Mouse (Mus musculus) spleen, adult 2 months (tissue): ENCODE data around the gene Skap1. TPM values are rescaled to one million over a fixed set of nuclear protein-coding genes. Genes with fewer than 3 reads are reported as not detected.

Experiments
- DNase-seq, 2 experiments: peaks; one replicate each; pipeline versions ENCODE4 v3.0.0 to v3.0.0-alpha.2; 2012 to 2021; ENCODE audit warnings: low spot score in 2 of 2, low read depth in 1 of 2
- H3K27ac ChIP-seq: fragments of 200-500 bp; 2 replicates; pipeline ENCODE4 v1.5.1; 2012; ENCODE audit warnings: low read length, inconsistent platforms; ENCODE audit not compliant: insufficient read depth
- H3K27me3 ChIP-seq: fragments of 200-500 bp; 2 replicates; pipeline ENCODE4 v1.6.1; 2012; ENCODE audit warnings: mild to moderate bottlenecking, moderate library complexity, low read length, inconsistent platforms; ENCODE audit not compliant: control insufficient read depth, insufficient read depth
- H3K36me3 ChIP-seq: fragments of 200-500 bp; 2 replicates; pipeline ENCODE4 v1.6.1; 2012; ENCODE audit warnings: mild to moderate bottlenecking, low read length, inconsistent platforms; ENCODE audit not compliant: control insufficient read depth, insufficient read depth
- H3K4me1 ChIP-seq: fragments of 200-500 bp; 2 replicates; pipeline ENCODE4 v1.6.1; 2011; ENCODE audit warnings: inconsistent platforms; ENCODE audit not compliant: control insufficient read depth, insufficient read depth, insufficient read length
- H3K4me3 ChIP-seq: fragments of 200-500 bp; 2 replicates; pipeline ENCODE4 v1.5.1; 2011; ENCODE audit warnings: mild to moderate bottlenecking, inconsistent platforms; ENCODE audit not compliant: insufficient read depth, insufficient read length; ENCODE audit errors: extremely low read depth
- CTCF ChIP-seq: fragments of 200-500 bp; IDR thresholded peaks from 2 replicates; pipeline ENCODE4 v1.5.1; 2011; ENCODE audit warnings: mild to moderate bottlenecking, inconsistent platforms; ENCODE audit not compliant: insufficient read depth, insufficient read length, insufficient replicate concordance; ENCODE audit errors: extremely low read depth
- POLR2A ChIP-seq: fragments of 200-500 bp; IDR thresholded peaks from 2 replicates; pipeline ENCODE4 v1.6.1; 2011; ENCODE audit warnings: low read depth, low read length, inconsistent platforms
- WGBS: fragments of 180-500 bp; shearing (Covaris S2); methylation state at CpG from one replicate; pipeline ENCODE4 v1.1.7; 2018; 5-methylcytosine and 5-hydroxymethylcytosine counted together
- polyA plus RNA-seq: library from polyadenylated mRNA; depleted of rRNA; stranded (reverse); fragments of >200 nt; gene quantifications from 2 replicates; pipeline ENCODE4 v1.2.3, GENCODE M21; 2012

The Skap1 gene
- polyA plus RNA-seq, 1 experiment = 22.3 TPM

- DNase-seq = no peak
- 82% methylated on average over 13 of the region's 13 CpGs for WGBS
- H3K27ac ChIP-seq = peak overlapping the region; percentile 36; the same call in 1 of the 2 replicates
Observed at GRCm38 (mm10) chr11:96764511-96765350, 300.3 kb downstream of the Skap1 start.

GRCm38 (mm10) chr11:96765645-96766044 lies 301.3 kb downstream of the Skap1 start:
- H3K4me3 ChIP-seq = no peak overlapping the region
- WGBS = 5% methylated on average over 7 of the region's 7 CpGs

More at GRCm38 (mm10) chr11:96764511-96765350, 300.3 kb downstream of the Skap1 start:
- Histone ChIP-seq H3K4me3 (no peak overlapping the region), H3K27me3 (no peaks in the 10 kb centered on the region), H3K36me3 (peaks cover 16% of the 10 kb centered on the region), H3K4me1 (peaks cover 11% of the 10 kb centered on the region; the same call in 1 of the 2 replicates)
- TF ChIP-seq CTCF = no peak
- no peak for TF ChIP-seq POLR2A

GRCm38 (mm10) chr11:96766555-96766954 lies 302.2 kb downstream of the Skap1 start:
- peaks cover 9% of the 10 kb centered on the region; the same call in 1 of the 2 replicates for H3K4me1 ChIP-seq
- TF ChIP-seq CTCF (no peak), POLR2A (no peak)
- 90% methylated on average over 12 of the region's 12 CpGs for WGBS
- H3K36me3 ChIP-seq = peaks cover 29% of the 10 kb centered on the region
- no peaks in the 10 kb centered on the region for H3K27me3 ChIP-seq
- no peak overlapping the region for H3K27ac ChIP-seq
- no peak overlapping the region for H3K4me3 ChIP-seq
- DNase-seq = no peak

More at GRCm38 (mm10) chr11:96765645-96766044, 301.3 kb downstream of the Skap1 start:
- Histone ChIP-seq H3K27ac (no peak overlapping the region), H3K4me1 (peaks cover 9% of the 10 kb centered on the region; the same call in 1 of the 2 replicates), H3K36me3 (peaks cover 22% of the 10 kb centered on the region), H3K27me3 (no peaks in the 10 kb centered on the region)
- DNase-seq = no peak
- TF ChIP-seq POLR2A (no peak), CTCF (no peak)

GRCm38 (mm10) chr11:96767096-96767495 lies 302.7 kb downstream of the Skap1 start:
- peaks cover 9% of the 10 kb centered on the region; the same call in 1 of the 2 replicates for H3K4me1 ChIP-seq
- H3K27me3 ChIP-seq = no peaks in the 10 kb centered on the region
- H3K27ac ChIP-seq = no peak overlapping the region
- 89% methylated on average over 7 of the region's 7 CpGs for WGBS
- H3K4me3 ChIP-seq = no peak overlapping the region
- no peak for DNase-seq
- no peak for TF ChIP-seq POLR2A
- TF ChIP-seq CTCF = no peak
- peaks cover 34% of the 10 kb centered on the region for H3K36me3 ChIP-seq

GRCm38 (mm10) chr11:96768240-96768639 lies 303.8 kb downstream of the Skap1 start:
- DNase-seq = no peak
- TF ChIP-seq CTCF (no peak), POLR2A (no peak)
- H3K27me3 ChIP-seq = no peaks in the 10 kb centered on the region
- H3K4me3 ChIP-seq = no peak overlapping the region
- H3K4me1 ChIP-seq = peaks cover 9% of the 10 kb centered on the region; the same call in 1 of the 2 replicates
- H3K27ac ChIP-seq = no peak overlapping the region
- H3K36me3 ChIP-seq = peaks cover 42% of the 10 kb centered on the region
- 84% methylated on average over 9 of the region's 9 CpGs for WGBS

- no peak for DNase-seq
- no peak overlapping the region for H3K4me3 ChIP-seq
- peaks cover 11% of the 10 kb centered on the region; the same call in 1 of the 2 replicates for H3K4me1 ChIP-seq
- H3K27me3 ChIP-seq = no peaks in the 10 kb centered on the region
- H3K36me3 ChIP-seq = peaks cover 39% of the 10 kb centered on the region
- WGBS = 94% methylated on average over 9 of the region's 9 CpGs
- no peak overlapping the region for H3K27ac ChIP-seq
- TF ChIP-seq CTCF = no peak
- no peak for TF ChIP-seq POLR2A
Observed at GRCm38 (mm10) chr11:96771274-96771975, 307.0 kb downstream of the Skap1 start.
